Mouse (Mus musculus): ENCODE measurements at regions not wholly inside any gene's neighbourhood (a gene's known extent, or its start where the extent isn't known, plus 50 kb on each side); places are given as distances from the start of the nearest gene placed in this dataset.
"Not testable (repeated sequence)": the region's sequence is repeated elsewhere in the genome, so short reads cannot be mapped to it uniquely, and the experiment has no call there.

DNA sequence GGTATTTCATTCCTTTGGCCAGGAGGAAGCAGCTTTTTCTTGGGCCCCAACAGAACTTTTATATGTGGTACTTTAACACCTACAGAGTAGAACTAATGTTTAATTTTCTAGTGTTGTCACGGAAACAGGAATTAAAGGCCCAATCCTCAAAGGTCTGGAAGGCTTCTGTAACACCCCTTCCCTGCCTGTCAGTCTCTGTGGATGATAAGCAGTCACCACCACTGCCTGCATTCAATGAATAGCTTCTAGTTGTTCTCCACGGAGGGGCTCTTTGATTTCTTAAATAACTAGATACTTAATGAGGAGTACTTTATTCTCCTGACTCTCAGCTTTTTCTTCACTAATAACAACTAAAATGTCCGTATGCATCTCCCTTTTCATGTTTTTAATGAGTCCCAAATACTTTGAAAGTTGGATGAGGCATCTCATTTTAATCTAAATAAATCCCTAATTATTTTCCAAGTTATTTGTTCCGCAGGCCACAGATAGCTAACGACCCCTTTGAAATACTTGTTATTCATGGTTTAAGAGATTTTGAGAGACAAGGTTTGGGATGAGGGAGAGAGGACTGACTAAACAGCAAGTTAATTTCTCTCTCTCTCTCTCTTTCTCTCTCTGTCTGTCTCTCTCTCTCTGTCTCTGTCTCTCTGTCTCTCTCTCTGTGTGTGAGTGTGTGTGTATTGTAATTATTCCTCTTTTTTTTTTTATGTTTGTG, 686.0 kb upstream of the Ghitm start:
- no peak for TF ChIP-seq CTCF (IDR thresholded peaks at IDR 0.05; ENCODE audit: low read depth)
- WGBS = 51% methylated on average over 5 of the region's 5 CpGs
- no peaks in the 10 kb centered on the region for H3K36me3 ChIP-seq (ENCODE audit: insufficient read depth, low read length)
- ATAC-seq = no peak
- no peak overlapping the region for H3K4me2 ChIP-seq (ENCODE audit: low read depth, low read length)
- no peak for DNase-seq (ENCODE audit: low spot score)
- H3K27ac ChIP-seq = no peak overlapping the region
- no peak overlapping the region for H3K4me3 ChIP-seq (ENCODE audit: low read length)
- H3K4me1 ChIP-seq (ENCODE audit: insufficient read depth, low read length) = no peaks in the 10 kb centered on the region
- H3K9me3 ChIP-seq (ENCODE audit: low read length) = no peaks in the 10 kb centered on the region
- no peaks in the 10 kb centered on the region for H3K27me3 ChIP-seq (ENCODE audit: insufficient read depth, low read length)
- H3K9ac ChIP-seq (replicated peaks; ENCODE audit: low read length) = no peak overlapping the region

DNA sequence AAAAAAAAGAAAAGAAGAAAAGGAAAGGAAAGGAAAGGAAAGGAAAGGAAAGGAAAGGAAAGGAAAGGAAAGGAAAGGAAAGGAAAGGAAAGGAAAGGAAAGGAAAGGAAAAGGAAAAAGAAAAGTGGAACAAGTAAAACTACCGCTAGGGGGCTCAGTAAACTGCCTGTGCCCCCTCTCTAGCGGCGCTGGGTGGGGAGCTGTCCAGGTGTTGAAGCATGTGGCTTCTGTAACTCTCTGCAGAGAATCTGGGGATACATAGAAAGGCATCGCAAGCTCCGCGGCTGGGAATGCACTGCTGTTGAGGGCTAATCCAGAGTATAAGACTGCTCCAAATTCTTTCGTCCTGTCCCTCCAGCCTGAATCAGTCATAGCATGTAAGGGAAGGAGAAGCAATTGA, 684.9 kb upstream of the Ghitm start:
- no peak overlapping the region for H3K4me3 ChIP-seq (ENCODE audit: low read length)
- peak; percentile 32; the same call in 1 of the 2 replicates for TF ChIP-seq CTCF (IDR thresholded peaks at IDR 0.05; ENCODE audit: low read depth)
- no peaks in the 10 kb centered on the region for H3K27me3 ChIP-seq (ENCODE audit: insufficient read depth, low read length)
- DNase-seq (ENCODE audit: low spot score) (no peak), ATAC-seq (no peak)
- H3K4me2 ChIP-seq (ENCODE audit: low read depth, low read length) = no peak overlapping the region
- no peaks in the 10 kb centered on the region for H3K9me3 ChIP-seq (ENCODE audit: low read length)
- no peaks in the 10 kb centered on the region for H3K4me1 ChIP-seq (ENCODE audit: insufficient read depth, low read length)
- no peak overlapping the region for H3K9ac ChIP-seq (replicated peaks; ENCODE audit: low read length)
- 25% methylated on average over 7 of the region's 7 CpGs for WGBS
- no peaks in the 10 kb centered on the region for H3K36me3 ChIP-seq (ENCODE audit: insufficient read depth, low read length)
- no peak overlapping the region for H3K27ac ChIP-seq

DNA sequence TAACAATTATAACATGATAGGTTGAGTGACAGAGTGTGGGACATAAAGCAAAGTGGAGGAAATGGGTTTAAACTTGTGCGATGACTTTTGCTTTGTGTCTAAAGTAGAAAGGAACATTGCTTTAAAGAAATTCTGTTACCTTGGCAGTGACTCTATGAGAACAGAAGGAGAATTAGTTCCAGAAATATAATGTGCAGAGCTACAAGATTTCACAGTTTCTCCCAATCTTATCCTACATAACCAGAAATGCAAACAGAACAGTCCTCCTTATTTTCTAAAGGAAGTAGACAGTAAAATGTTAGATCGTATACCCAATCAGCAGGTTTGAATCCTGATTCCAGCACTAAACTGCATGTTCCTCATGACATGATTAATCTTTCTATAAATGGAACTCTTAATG, 660.6 kb upstream of the Ghitm start:
- no peaks in the 10 kb centered on the region for H3K27me3 ChIP-seq (ENCODE audit: insufficient read depth, low read length)
- TF ChIP-seq CTCF (IDR thresholded peaks at IDR 0.05; ENCODE audit: low read depth) = no peak
- no peaks in the 10 kb centered on the region for H3K4me1 ChIP-seq (ENCODE audit: insufficient read depth, low read length)
- no peak overlapping the region for H3K4me3 ChIP-seq (ENCODE audit: low read length)
- H3K4me2 ChIP-seq (ENCODE audit: low read depth, low read length) = no peak overlapping the region
- no peaks in the 10 kb centered on the region for H3K36me3 ChIP-seq (ENCODE audit: insufficient read depth, low read length)
- WGBS = 86% methylated on average over 2 of the region's 2 CpGs
- DNase-seq (ENCODE audit: low spot score) = no peak
- no peak overlapping the region for H3K9ac ChIP-seq (replicated peaks; ENCODE audit: low read length)
- no peak for ATAC-seq
- H3K27ac ChIP-seq = no peak overlapping the region
- no peaks in the 10 kb centered on the region for H3K9me3 ChIP-seq (ENCODE audit: low read length)

GRCm38 (mm10) chr14:37765729-37766128, 630.7 kb upstream of the Ghitm start:
- Histone ChIP-seq H3K9me3 (ENCODE audit: low read length) (no peaks in the 10 kb centered on the region), H3K4me1 (ENCODE audit: insufficient read depth, low read length) (no peaks in the 10 kb centered on the region), H3K36me3 (ENCODE audit: insufficient read depth, low read length) (no peaks in the 10 kb centered on the region), H3K4me2 (ENCODE audit: low read depth, low read length) (no peak overlapping the region), H3K27me3 (ENCODE audit: insufficient read depth, low read length) (no peaks in the 10 kb centered on the region), H3K27ac (no peak overlapping the region), H3K9ac (replicated peaks; ENCODE audit: low read length) (no peak overlapping the region), H3K4me3 (ENCODE audit: low read length) (no peak overlapping the region)
- WGBS = 93% methylated on average over 1 of the region's 1 CpGs
- TF ChIP-seq CTCF (IDR thresholded peaks at IDR 0.05; ENCODE audit: low read depth) = no peak
- no peak for DNase-seq (ENCODE audit: low spot score)
- ATAC-seq = no peak

DNA sequence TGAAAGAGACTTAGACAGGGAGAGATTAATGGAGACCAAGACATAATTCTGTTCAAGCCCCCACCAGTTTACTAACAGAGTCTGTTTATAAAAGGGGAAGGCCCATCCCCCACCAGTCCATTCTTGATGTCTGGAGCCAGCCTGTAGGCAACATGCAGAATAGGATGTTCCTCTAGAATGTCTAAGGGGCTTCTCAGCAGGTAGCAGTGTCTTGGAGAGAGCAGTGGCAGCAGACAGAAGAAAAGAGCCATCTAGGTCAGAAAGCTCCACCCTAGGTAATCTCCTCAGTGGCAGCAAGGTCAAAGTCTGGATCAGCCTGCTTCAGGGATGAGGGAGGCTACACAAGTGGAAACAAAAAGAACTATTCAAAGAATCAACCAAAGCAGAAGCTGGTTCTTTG, 614.6 kb upstream of the Ghitm start:
- H3K9ac ChIP-seq (replicated peaks; ENCODE audit: low read length); H3K36me3 ChIP-seq (ENCODE audit: insufficient read depth, low read length); DNase-seq (ENCODE audit: low spot score); H3K9me3 ChIP-seq (ENCODE audit: low read length); ATAC-seq; H3K4me1 ChIP-seq (ENCODE audit: insufficient read depth, low read length); H3K4me3 ChIP-seq (ENCODE audit: low read length); H3K27me3 ChIP-seq (ENCODE audit: insufficient read depth, low read length); H3K4me2 ChIP-seq (ENCODE audit: low read depth, low read length); H3K27ac ChIP-seq: not testable (repeated sequence)

GRCm38 (mm10) chr14:37749162-37749561, 614.1 kb upstream of the Ghitm start:
- Histone ChIP-seq H3K9me3 (ENCODE audit: low read length) (no peaks in the 10 kb centered on the region), H3K27me3 (ENCODE audit: insufficient read depth, low read length) (no peaks in the 10 kb centered on the region), H3K4me1 (ENCODE audit: insufficient read depth, low read length) (no peaks in the 10 kb centered on the region), H3K27ac (no peak overlapping the region), H3K4me2 (ENCODE audit: low read depth, low read length) (no peak overlapping the region), H3K4me3 (ENCODE audit: low read length) (no peak overlapping the region), H3K9ac (replicated peaks; ENCODE audit: low read length) (no peak overlapping the region), H3K36me3 (ENCODE audit: insufficient read depth, low read length) (no peaks in the 10 kb centered on the region)
- ATAC-seq (no peak), DNase-seq (ENCODE audit: low spot score) (no peak)
- no peak for TF ChIP-seq CTCF (IDR thresholded peaks at IDR 0.05; ENCODE audit: low read depth)
- 91% methylated on average over 7 of the region's 7 CpGs for WGBS

DNA sequence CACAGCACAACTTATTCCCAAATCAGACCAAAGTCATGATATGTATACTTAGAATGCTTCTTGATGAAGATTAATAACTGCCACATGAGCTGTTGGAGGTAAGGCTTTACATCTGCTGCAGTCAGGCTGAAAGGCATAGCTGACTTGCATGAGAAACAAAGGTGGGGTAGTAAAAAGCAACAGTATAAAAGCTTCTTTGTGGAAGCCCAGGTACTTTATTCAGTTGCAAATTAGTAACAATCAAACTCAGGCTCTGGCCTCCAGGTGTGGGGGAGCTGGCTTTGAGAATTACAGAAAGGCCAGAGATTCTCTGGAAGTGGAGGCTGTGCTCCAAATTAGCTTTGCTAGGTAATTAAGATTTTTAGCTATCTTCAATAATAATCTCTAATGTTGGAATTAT, 608.0 kb upstream of the Ghitm start:
- no peak for ATAC-seq
- no peak overlapping the region for H3K4me2 ChIP-seq (ENCODE audit: low read depth, low read length)
- H3K4me1 ChIP-seq (ENCODE audit: insufficient read depth, low read length) = no peaks in the 10 kb centered on the region
- no peak for DNase-seq (ENCODE audit: low spot score)
- H3K9me3 ChIP-seq (ENCODE audit: low read length) = no peaks in the 10 kb centered on the region
- no peaks in the 10 kb centered on the region for H3K27me3 ChIP-seq (ENCODE audit: insufficient read depth, low read length)
- H3K4me3 ChIP-seq (ENCODE audit: low read length) = no peak overlapping the region
- H3K36me3 ChIP-seq (ENCODE audit: insufficient read depth, low read length) = no peaks in the 10 kb centered on the region
- no peak overlapping the region for H3K27ac ChIP-seq
- no peak for TF ChIP-seq CTCF (IDR thresholded peaks at IDR 0.05; ENCODE audit: low read depth)
- no peak overlapping the region for H3K9ac ChIP-seq (replicated peaks; ENCODE audit: low read length)

- not testable (repeated sequence) for ATAC-seq; H3K4me3 ChIP-seq (ENCODE audit: low read length); H3K4me1 ChIP-seq (ENCODE audit: insufficient read depth, low read length); H3K9me3 ChIP-seq (ENCODE audit: low read length); H3K4me2 ChIP-seq (ENCODE audit: low read depth, low read length); H3K9ac ChIP-seq (replicated peaks; ENCODE audit: low read length); H3K36me3 ChIP-seq (ENCODE audit: insufficient read depth, low read length); H3K27ac ChIP-seq; H3K27me3 ChIP-seq (ENCODE audit: insufficient read depth, low read length); DNase-seq (ENCODE audit: low spot score)
- 83% methylated on average over 1 of the region's 1 CpGs for WGBS
Observed at GRCm38 (mm10) chr14:37742426-37742825, 607.4 kb upstream of the Ghitm start.
